Mouse (Mus musculus): ENCODE data around the gene Txnrd1.

The Txnrd1 gene

GRCm38 (mm10) chr10:82913772-82914171, 80.0 kb downstream of the Txnrd1 start:
- no peak for DNase-seq (ENCODE audit: low read depth, low spot score)

GRCm38 (mm10) chr10:82918675-82919074, 84.9 kb downstream of the Txnrd1 start:
- no peak for DNase-seq (ENCODE audit: low read depth, low spot score)

- DNase-seq (ENCODE audit: low read depth, low spot score): no peak
These were observed 85.7 kb downstream of the Txnrd1 start for GRCm38 (mm10) chr10:82919404-82919980.

GRCm38 (mm10) chr10:82923547-82923946, 89.8 kb downstream of the Txnrd1 start:
- no peak for DNase-seq (ENCODE audit: low read depth, low spot score)

GRCm38 (mm10) chr10:82924750-82925149, 91.0 kb downstream of the Txnrd1 start:
- no peak for DNase-seq (ENCODE audit: low read depth, low spot score)

- no peak for DNase-seq (ENCODE audit: low read depth, low spot score)
These were observed 91.9 kb downstream of the Txnrd1 start for GRCm38 (mm10) chr10:82925624-82926023.

- no peak for DNase-seq (ENCODE audit: low read depth, low spot score)
These were observed 101.4 kb downstream of the Txnrd1 start for GRCm38 (mm10) chr10:82935018-82935633.

- no peak for DNase-seq (ENCODE audit: low read depth, low spot score)
These were observed 102.0 kb downstream of the Txnrd1 start for GRCm38 (mm10) chr10:82935774-82936173.
